Mouse (Mus musculus): ENCODE measurements around the gene Itpk1.

Gene Itpk1

GRCm38 (mm10) chr12:102704457-102705198 is at the start of gene Itpk1:
Gene Itpk1, minus strand, starts transcription at chr12:102704930.
- DNase-seq (ENCODE audit: low spot score): peak; percentile 56

DNA sequence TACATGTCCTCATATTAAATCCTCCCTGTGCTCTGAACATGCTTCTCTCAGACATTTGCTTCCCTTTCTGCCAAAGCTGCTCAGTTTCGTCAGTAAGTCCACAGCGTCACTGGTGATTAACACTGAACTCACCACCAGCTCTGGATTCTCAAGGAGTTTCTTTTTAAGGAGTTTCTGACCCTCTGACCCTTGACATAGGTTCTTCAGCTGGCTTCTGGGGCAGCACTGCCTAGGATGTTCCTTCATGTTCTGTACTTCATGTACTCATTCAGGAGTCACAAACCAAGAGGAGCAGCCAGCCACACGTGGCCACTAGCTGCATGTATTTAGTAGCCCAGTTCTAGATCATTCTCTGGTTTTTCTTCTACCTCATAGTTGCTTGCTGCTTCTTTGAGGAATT is 43.5 kb upstream of the Itpk1 start:
- no peak for DNase-seq (ENCODE audit: low spot score)

DNA sequence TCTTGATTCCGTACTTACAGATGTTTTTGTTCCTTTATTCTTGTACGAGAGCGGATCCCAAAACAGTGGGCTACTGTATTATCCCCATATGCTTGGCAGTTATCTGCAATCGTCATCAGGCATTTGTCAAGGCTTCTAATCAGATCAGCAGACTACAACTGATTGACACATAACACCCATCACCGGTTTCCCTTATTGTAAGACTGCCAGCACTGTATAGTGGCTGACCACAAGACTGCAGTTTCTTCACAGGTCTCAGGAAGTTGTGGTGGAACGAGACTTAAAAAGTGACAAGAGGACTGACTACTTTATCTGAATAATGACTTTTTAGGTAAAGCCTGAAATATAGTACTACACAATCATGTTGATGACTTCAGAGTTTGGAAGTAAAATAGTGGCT is 40.1 kb upstream of the Itpk1 start:
- no peak for DNase-seq (ENCODE audit: low spot score)

DNA sequence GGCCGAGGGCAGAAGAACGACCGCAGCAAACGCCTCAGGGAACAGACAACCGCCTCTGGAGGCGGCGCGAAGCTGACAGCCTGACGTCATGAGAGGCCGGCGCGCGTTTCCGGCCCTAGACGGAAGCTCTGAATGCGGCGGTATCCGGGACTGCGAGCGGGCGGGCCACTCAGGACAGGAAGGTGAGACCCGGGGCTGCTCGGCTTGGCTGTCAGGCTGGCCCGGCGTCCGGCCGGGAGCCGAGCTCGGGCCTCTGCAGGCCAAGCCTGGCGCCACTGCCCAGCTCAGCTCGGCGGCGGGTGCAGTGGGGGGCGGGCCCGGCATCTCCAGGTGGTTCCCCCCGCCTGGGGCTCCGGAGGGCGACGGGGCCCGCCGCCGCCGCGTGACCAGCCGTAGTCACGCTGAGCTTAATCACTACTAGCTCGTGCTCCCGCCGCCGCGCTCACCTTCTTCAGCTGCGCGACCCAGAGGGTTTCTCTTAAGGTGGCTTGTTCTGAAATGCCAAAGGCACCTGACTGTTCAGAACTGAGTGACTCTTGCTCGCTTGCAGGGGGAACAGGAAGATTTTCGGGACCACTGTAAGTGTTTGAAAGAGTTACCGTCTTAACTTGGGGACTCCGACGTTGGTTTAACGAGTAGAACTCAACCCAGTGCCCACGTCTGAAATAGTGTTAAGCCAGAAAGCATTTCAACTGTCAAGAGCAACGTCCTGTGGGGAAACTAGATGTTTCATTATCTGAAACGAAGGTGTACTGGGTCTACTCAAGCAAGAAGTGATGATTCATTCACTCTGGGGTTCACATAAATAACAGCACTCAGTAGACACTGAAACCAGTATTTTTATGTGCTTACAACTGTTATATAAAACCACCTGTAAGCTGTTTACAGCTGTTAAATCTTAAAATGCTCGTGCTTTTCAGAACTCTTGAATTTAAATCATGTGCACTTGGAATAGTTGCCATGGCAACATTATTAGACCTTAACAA is 39.2 kb upstream of the Itpk1 start, which contains the start of the genes Moap1 and Tmem251:
TSS of gene Moap1 (minus strand) at position 73 of the 986 bp plus-strand sequence.
TSS of gene Tmem251 (plus strand) at position 174 of the 986 bp plus-strand sequence.
- peak; percentile 91 for DNase-seq (ENCODE audit: low spot score)

- no peak for DNase-seq (ENCODE audit: low spot score)
These were observed 38.4 kb upstream of the Itpk1 start for GRCm38 (mm10) chr12:102743036-102743588.

GRCm38 (mm10) chr12:102742056-102742455 is 37.3 kb upstream of the Itpk1 start:
- DNase-seq (ENCODE audit: low spot score): no peak

GRCm38 (mm10) chr12:102740285-102740684 is 35.6 kb upstream of the Itpk1 start:
- no peak for DNase-seq (ENCODE audit: low spot score)

DNA sequence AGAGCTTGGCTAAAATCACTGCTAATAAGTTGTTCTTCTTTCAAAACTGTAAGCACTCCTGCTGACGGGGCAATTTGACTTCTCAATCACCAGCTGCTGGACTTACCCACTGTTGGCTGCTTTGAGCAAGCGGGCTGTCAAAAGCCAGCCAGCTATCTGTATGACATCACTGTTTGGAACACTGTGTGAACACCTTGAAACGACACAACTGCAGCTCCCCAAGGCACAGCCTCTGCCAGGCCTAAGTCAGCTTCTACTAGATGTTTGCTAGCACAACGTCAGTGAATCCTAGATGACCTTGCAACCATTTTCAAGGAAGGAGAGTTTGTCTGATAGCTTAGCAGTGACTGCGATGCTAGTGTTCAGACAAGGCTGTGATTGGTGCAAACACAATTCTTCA is 34.4 kb upstream of the Itpk1 start:
- DNase-seq (ENCODE audit: low spot score): no peak

GRCm38 (mm10) chr12:102733381-102733780 is 28.7 kb upstream of the Itpk1 start:
- DNase-seq (ENCODE audit: low spot score): peak; percentile 60

DNA sequence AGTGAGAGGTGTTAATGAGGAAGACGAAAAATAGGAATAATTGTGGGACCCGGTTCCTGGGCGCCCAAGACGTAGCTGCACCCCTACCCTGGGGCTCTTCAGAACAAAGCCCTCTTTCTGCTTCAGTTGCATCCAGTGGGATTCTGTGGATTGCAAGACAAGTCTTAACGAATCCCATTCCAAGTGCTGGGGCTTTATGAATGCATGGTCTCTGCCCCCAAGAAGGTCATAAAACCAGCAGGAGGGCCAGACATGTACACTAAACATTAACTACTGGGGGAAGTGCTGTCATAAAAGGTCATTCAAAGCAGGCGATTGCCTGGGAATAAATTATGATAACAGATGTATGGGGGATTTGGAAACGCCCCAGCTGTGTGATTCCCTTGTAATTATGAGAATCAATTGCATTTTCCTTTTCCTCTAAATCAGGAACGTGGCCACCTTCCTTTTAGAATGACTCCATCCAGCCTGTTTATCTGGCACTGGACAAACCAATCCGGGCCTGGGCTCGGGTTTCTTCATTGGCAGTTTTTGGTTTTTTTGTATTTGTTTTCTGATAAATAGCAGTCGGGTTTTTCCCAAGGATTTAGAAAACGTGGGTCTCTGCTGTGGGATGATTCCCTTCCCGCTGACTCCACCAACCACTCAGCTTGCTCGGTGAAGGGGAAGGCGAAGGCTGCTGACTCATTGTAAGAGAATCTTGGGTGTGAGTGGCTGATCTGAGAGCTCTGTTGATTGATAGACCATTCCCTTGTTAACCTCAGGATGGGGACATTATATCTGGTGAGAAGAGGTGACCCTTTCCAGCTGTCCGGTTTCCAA is 26.3 kb upstream of the Itpk1 start:
- no peak for DNase-seq (ENCODE audit: low spot score)

GRCm38 (mm10) chr12:102729855-102730797 is 25.4 kb upstream of the Itpk1 start:
- peak; percentile 51 for DNase-seq (ENCODE audit: low spot score)

GRCm38 (mm10) chr12:102725761-102726175 is 21.0 kb upstream of the Itpk1 start:
- DNase-seq (ENCODE audit: low spot score): no peak

DNA sequence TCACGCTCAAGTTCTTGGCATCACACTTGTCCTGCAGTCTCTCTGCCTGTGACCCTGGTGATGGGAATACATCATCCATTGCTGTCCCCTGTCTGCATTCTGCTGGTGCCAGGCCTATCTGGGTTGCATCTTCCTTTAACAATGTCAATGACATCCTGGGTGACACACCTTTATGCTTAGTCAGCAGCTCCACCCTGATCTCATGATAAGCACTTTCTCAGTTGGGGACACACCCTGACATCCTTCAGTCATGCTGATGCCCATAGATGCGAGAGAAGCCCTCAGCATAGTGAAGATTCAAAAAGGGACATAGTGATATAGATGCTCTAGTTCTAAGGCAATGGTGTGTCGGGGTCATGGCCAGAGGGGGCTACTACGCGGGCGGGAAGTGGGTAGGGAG is 20.4 kb upstream of the Itpk1 start:
- no peak for DNase-seq (ENCODE audit: low spot score)

GRCm38 (mm10) chr12:102723861-102724260 is 19.1 kb upstream of the Itpk1 start:
- DNase-seq (ENCODE audit: low spot score): no peak

- DNase-seq (ENCODE audit: low spot score): no peak
These were observed 18.2 kb upstream of the Itpk1 start for GRCm38 (mm10) chr12:102722966-102723365.

- DNase-seq (ENCODE audit: low spot score): no peak
These were observed 17.7 kb upstream of the Itpk1 start for GRCm38 (mm10) chr12:102722451-102722850.

GRCm38 (mm10) chr12:102719552-102720315 is 15.0 kb upstream of the Itpk1 start:
- no peak for DNase-seq (ENCODE audit: low spot score)

DNA sequence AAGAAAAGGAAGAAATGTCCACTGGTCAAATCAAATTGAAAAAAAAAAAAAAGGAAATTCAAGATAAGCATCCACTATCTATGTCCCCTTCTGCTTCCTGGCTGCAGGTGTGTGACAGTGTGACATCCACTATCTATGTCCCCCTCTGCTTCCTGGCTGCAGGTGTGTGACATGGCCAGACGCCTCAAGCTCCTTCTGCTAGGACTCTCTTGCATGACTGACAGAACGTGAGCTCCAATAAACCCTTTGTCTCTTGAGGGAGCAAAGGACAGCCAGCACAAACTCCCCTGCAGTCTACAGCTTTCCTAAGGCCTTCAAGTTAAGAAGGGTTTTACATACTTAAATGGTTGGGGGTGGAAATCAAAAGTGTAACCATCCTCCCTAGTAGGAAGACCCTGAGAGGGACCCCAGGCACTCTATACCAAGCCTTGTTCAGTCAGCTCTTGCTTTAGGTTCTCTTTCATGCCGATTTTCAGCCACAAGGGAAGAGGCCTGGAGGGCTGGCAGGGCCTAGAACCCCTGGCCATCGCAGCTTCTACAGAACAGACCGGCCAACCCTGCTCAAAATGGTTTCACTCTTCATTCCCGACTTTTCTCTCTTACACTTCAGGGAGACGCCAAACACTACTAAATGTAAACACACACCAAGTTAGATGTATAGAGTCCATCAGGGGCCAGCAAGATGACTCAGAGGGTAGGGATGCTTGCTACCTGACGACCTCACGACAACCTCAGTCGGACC is 10.1 kb upstream of the Itpk1 start:
- DNase-seq (ENCODE audit: low spot score): no peak

DNA sequence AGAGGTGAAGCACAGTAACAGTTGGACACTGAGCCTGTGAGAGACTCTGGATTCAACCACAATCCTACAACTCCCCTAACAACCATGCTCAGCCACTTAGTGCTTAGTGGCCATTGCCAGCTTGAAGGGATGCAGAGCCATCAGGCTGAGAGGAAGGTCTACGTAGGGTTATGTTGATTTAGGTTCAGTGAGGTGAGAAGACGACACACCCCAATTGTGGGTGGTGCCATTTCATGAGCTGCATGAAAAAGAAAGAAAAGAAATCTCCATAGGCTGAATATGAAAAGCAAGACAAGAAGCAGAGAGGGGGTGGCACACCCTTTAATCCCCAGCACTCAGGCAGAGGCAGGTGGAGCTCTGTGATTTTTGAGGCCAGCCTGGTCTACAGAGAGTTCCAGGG is 9.4 kb upstream of the Itpk1 start:
- DNase-seq (ENCODE audit: low spot score): no peak
